Mouse (Mus musculus): Measurements from ENCODE around the gene Pcid2. TPM values are rescaled to one million over a fixed set of nuclear protein-coding genes. Genes with fewer than 3 reads are reported as not detected.

The Pcid2 gene
- polyA plus RNA-seq, 1 experiment, result 18.2 TPM

GRCm38 (mm10) chr8:13057351-13057750, 47.9 kb downstream of the Pcid2 start:
- Histone ChIP-seq H3K4me3 (ENCODE audit: extremely low read depth, insufficient read depth, insufficient read length) (no peak overlapping the region), H3K4me1 (ENCODE audit: control insufficient read depth, insufficient read depth, insufficient read length) (no peaks in the 10 kb centered on the region), H3K27me3 (ENCODE audit: control insufficient read depth, insufficient read depth, low read length) (no peaks in the 10 kb centered on the region), H3K36me3 (ENCODE audit: control insufficient read depth, insufficient read depth, low read length) (no peaks in the 10 kb centered on the region), H3K27ac (ENCODE audit: insufficient read depth, low read length) (no peak overlapping the region)
- TF ChIP-seq POLR2A (IDR thresholded peaks at IDR 0.05; ENCODE audit: low read depth, low read length) (no peak), CTCF (IDR thresholded peaks at IDR 0.05; ENCODE audit: extremely low read depth, insufficient read depth, insufficient read length, insufficient replicate concordance) (no peak)
- 87% methylated on average over 4 of the region's 4 CpGs for WGBS
- DNase-seq (ENCODE audit: low read depth in 1 of 2, low spot score in 2 of 2), result no peak

DNA sequence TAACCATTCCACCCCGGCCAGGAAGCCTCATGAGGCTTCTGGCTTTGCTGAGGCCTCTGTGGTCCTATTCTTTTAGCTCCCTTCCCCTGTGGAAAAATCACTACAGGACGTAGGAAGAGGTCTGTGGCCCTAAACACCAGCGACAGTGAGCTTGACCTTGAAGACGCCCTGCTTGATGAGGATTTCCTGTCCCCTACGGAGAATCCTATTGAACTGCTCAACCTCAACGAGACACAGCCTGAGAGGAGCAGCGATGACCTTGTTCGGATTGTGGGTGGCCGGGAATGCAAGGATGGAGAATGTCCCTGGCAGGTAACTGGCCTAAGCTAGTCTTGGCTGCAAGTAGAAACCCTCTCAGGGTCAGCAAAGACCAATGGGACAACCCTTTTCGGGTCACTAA, 54.7 kb downstream of the Pcid2 start:
- 85% methylated on average over 10 of the region's 10 CpGs for WGBS
- Histone ChIP-seq H3K27me3 (ENCODE audit: control insufficient read depth, insufficient read depth, low read length) (no peaks in the 10 kb centered on the region), H3K27ac (ENCODE audit: insufficient read depth, low read length) (no peak overlapping the region), H3K4me3 (ENCODE audit: extremely low read depth, insufficient read depth, insufficient read length) (no peak overlapping the region), H3K36me3 (ENCODE audit: control insufficient read depth, insufficient read depth, low read length) (no peaks in the 10 kb centered on the region), H3K4me1 (ENCODE audit: control insufficient read depth, insufficient read depth, insufficient read length) (no peaks in the 10 kb centered on the region)
- no peak for DNase-seq (ENCODE audit: low read depth in 1 of 2, low spot score in 2 of 2)
- TF ChIP-seq POLR2A (IDR thresholded peaks at IDR 0.05; ENCODE audit: low read depth, low read length) (no peak), CTCF (IDR thresholded peaks at IDR 0.05; ENCODE audit: extremely low read depth, insufficient read depth, insufficient read length, insufficient replicate concordance) (no peak)

DNA sequence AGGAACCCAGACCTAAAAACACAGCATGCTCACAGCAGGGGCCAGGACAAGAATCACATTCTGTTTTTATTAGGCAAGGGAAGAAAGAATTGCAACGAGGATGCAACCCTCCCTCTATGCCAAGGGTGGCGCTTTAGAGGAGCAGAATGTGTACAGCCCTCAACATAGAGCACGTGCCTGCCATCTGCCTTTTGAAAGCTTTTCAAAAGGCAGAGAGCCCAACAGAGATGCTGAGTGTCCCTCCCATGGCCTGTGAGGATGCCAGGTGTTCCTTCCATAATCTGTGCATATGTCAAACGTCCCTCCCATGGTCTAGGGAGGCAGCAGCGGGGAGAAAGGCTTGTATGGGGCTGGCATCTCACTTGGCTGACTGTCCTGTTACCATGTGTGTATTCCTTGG, 57.6 kb downstream of the Pcid2 start:
- no peak for DNase-seq (ENCODE audit: low read depth in 1 of 2, low spot score in 2 of 2)
- TF ChIP-seq POLR2A (IDR thresholded peaks at IDR 0.05; ENCODE audit: low read depth, low read length), result no peak
- TF ChIP-seq CTCF (IDR thresholded peaks at IDR 0.05; ENCODE audit: extremely low read depth, insufficient read depth, insufficient read length, insufficient replicate concordance), result no peak
- H3K36me3 ChIP-seq (ENCODE audit: control insufficient read depth, insufficient read depth, low read length), result no peaks in the 10 kb centered on the region
- H3K4me1 ChIP-seq (ENCODE audit: control insufficient read depth, insufficient read depth, insufficient read length), result no peaks in the 10 kb centered on the region
- WGBS, result 74% methylated on average over 5 of the region's 5 CpGs
- H3K27ac ChIP-seq (ENCODE audit: insufficient read depth, low read length), result no peak overlapping the region
- no peak overlapping the region for H3K4me3 ChIP-seq (ENCODE audit: extremely low read depth, insufficient read depth, insufficient read length)
- no peaks in the 10 kb centered on the region for H3K27me3 ChIP-seq (ENCODE audit: control insufficient read depth, insufficient read depth, low read length)

GRCm38 (mm10) chr8:13041459-13041858, 63.8 kb downstream of the Pcid2 start:
- 26% methylated on average over 4 of the region's 4 CpGs for WGBS
- TF ChIP-seq CTCF (IDR thresholded peaks at IDR 0.05; ENCODE audit: extremely low read depth, insufficient read depth, insufficient read length, insufficient replicate concordance) (no peak), POLR2A (IDR thresholded peaks at IDR 0.05; ENCODE audit: low read depth, low read length) (no peak)

DNA sequence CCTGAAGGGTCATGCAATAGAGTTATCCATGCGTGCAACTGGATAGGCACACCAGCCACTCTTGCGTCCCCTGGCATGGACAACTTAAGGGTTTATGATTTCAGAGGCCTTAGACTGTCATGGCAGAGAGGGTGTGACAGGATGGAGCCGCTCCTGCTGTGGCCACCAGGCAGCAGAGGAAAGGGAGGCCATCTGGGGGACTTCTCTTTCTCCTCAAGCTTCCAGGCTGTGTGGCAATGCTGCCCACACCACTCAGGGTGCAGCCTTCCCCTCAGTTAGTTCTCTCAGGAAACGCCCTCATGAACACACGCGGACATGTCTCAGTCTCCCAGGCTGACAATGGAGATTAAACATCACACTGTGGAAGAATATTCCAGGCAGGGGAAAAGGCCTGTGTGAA, 66.2 kb downstream of the Pcid2 start:
- H3K27me3 ChIP-seq (ENCODE audit: control insufficient read depth, insufficient read depth, low read length), result no peaks in the 10 kb centered on the region
- no peak overlapping the region for H3K4me3 ChIP-seq (ENCODE audit: extremely low read depth, insufficient read depth, insufficient read length)
- TF ChIP-seq CTCF (IDR thresholded peaks at IDR 0.05; ENCODE audit: extremely low read depth, insufficient read depth, insufficient read length, insufficient replicate concordance) (no peak), POLR2A (IDR thresholded peaks at IDR 0.05; ENCODE audit: low read depth, low read length) (no peak)

More at GRCm38 (mm10) chr8:13041459-13041858, 63.8 kb downstream of the Pcid2 start:
- no peak for DNase-seq (ENCODE audit: low read depth in 1 of 2, low spot score in 2 of 2)
- H3K4me3 ChIP-seq (ENCODE audit: extremely low read depth, insufficient read depth, insufficient read length), result no peak overlapping the region
- no peak overlapping the region for H3K27ac ChIP-seq (ENCODE audit: insufficient read depth, low read length)
- H3K27me3 ChIP-seq (ENCODE audit: control insufficient read depth, insufficient read depth, low read length), result no peaks in the 10 kb centered on the region
- H3K36me3 ChIP-seq (ENCODE audit: control insufficient read depth, insufficient read depth, low read length), result no peaks in the 10 kb centered on the region
- H3K4me1 ChIP-seq (ENCODE audit: control insufficient read depth, insufficient read depth, insufficient read length), result no peaks in the 10 kb centered on the region

GRCm38 (mm10) chr8:13037569-13037968, 67.7 kb downstream of the Pcid2 start:
- no peaks in the 10 kb centered on the region for H3K4me1 ChIP-seq (ENCODE audit: control insufficient read depth, insufficient read depth, insufficient read length)
- WGBS, result 82% methylated on average over 5 of the region's 5 CpGs
- no peaks in the 10 kb centered on the region for H3K36me3 ChIP-seq (ENCODE audit: control insufficient read depth, insufficient read depth, low read length)
- no peak for TF ChIP-seq POLR2A (IDR thresholded peaks at IDR 0.05; ENCODE audit: low read depth, low read length)
- no peak for TF ChIP-seq CTCF (IDR thresholded peaks at IDR 0.05; ENCODE audit: extremely low read depth, insufficient read depth, insufficient read length, insufficient replicate concordance)
- no peak for DNase-seq (ENCODE audit: low read depth in 1 of 2, low spot score in 2 of 2)
- no peak overlapping the region for H3K4me3 ChIP-seq (ENCODE audit: extremely low read depth, insufficient read depth, insufficient read length)
- H3K27ac ChIP-seq (ENCODE audit: insufficient read depth, low read length), result no peak overlapping the region
- H3K27me3 ChIP-seq (ENCODE audit: control insufficient read depth, insufficient read depth, low read length), result no peaks in the 10 kb centered on the region

More for the DNA sequence above, 66.2 kb downstream of the Pcid2 start:
- no peak for DNase-seq (ENCODE audit: low read depth in 1 of 2, low spot score in 2 of 2)
- no peaks in the 10 kb centered on the region for H3K36me3 ChIP-seq (ENCODE audit: control insufficient read depth, insufficient read depth, low read length)
- no peak overlapping the region for H3K27ac ChIP-seq (ENCODE audit: insufficient read depth, low read length)
- no peaks in the 10 kb centered on the region for H3K4me1 ChIP-seq (ENCODE audit: control insufficient read depth, insufficient read depth, insufficient read length)
- 48% methylated on average over 6 of the region's 6 CpGs for WGBS

- TF ChIP-seq POLR2A (IDR thresholded peaks at IDR 0.05; ENCODE audit: low read depth, low read length), result no peak
- WGBS, result 80% methylated on average over 7 of the region's 7 CpGs
- Histone ChIP-seq H3K4me3 (ENCODE audit: extremely low read depth, insufficient read depth, insufficient read length) (no peak within 1 kb of the TSS), H3K27ac (ENCODE audit: insufficient read depth, low read length) (no peak within 1 kb of the TSS), H3K27me3 (ENCODE audit: control insufficient read depth, insufficient read depth, low read length) (no peaks in the 10 kb centered on the region), H3K36me3 (ENCODE audit: control insufficient read depth, insufficient read depth, low read length) (no peaks in the 10 kb centered on the region), H3K4me1 (ENCODE audit: control insufficient read depth, insufficient read depth, insufficient read length) (no peaks in the 10 kb centered on the region)
- no peak for DNase-seq (ENCODE audit: low read depth in 1 of 2, low spot score in 2 of 2)
Measured at GRCm38 (mm10) chr8:13037015-13037414, 68.2 kb downstream of the Pcid2 start, which contains the start of gene F10. Gene F10 (plus strand): TSS chr8:13037308.
